Mouse (Mus musculus) small intestine, adult 2 months (tissue): ENCODE measurements around the gene Grip2. TPM values are rescaled to one million over a fixed set of nuclear protein-coding genes. Genes with fewer than 3 reads are reported as not detected.

Experiments
- H3K27ac ChIP-seq: fragments of 200-500 bp; 2 replicates; pipeline ENCODE4 v1.5.1; 2012; ENCODE audit warnings: low read depth, low read length, control low read depth, inconsistent platforms; ENCODE audit not compliant: insufficient read depth
- H3K27me3 ChIP-seq: fragments of 200-500 bp; 2 replicates; pipeline ENCODE4 v1.6.1; 2012; ENCODE audit warnings: mild to moderate bottlenecking, moderate library complexity, low read length, inconsistent platforms; ENCODE audit not compliant: control insufficient read depth, insufficient read depth
- H3K36me3 ChIP-seq: fragments of 200-500 bp; 2 replicates; pipeline ENCODE4 v1.6.1; 2012; ENCODE audit warnings: mild to moderate bottlenecking, low read length, control low read depth, inconsistent platforms; ENCODE audit not compliant: control insufficient read depth, insufficient read depth
- H3K4me1 ChIP-seq: fragments of 200-500 bp; 2 replicates; pipeline ENCODE4 v1.6.1; 2012; ENCODE audit warnings: low read length, inconsistent platforms, mixed read lengths; ENCODE audit not compliant: control insufficient read depth, insufficient read depth, insufficient read length
- H3K4me3 ChIP-seq: fragments of 200-500 bp; 2 replicates; pipeline ENCODE4 v1.5.1; 2012; ENCODE audit warnings: low read depth, mild to moderate bottlenecking, control low read depth, inconsistent platforms, low read length, moderate library complexity
- CTCF ChIP-seq: fragments of 200-500 bp; IDR thresholded peaks from 2 replicates; pipeline ENCODE4 v1.5.1; 2012; ENCODE audit warnings: low read depth, mild to moderate bottlenecking, control low read depth, inconsistent platforms, low read length, moderate library complexity, mixed read lengths; ENCODE audit not compliant: insufficient replicate concordance, insufficient read length; ENCODE audit errors: extremely low read depth
- POLR2A ChIP-seq: fragments of 200-500 bp; IDR thresholded peaks from 2 replicates; pipeline ENCODE4 v1.6.1; 2012; ENCODE audit warnings: low read depth, mild to moderate bottlenecking, control low read depth, inconsistent platforms, low read length, moderate library complexity
- WGBS: fragments of 180-500 bp; shearing (Covaris S2); methylation state at CpG from one replicate; pipeline ENCODE4 v1.1.7; 2018; 5-methylcytosine and 5-hydroxymethylcytosine counted together
- polyA plus RNA-seq: library from polyadenylated mRNA; depleted of rRNA; stranded (reverse); fragments of >200 nt; gene quantifications from 2 replicates; pipeline ENCODE4 v1.2.3, GENCODE M21; 2012; rRNA removed

Grip2 gene
- polyA plus RNA-seq, 1 experiment = 0.82 TPM

DNA sequence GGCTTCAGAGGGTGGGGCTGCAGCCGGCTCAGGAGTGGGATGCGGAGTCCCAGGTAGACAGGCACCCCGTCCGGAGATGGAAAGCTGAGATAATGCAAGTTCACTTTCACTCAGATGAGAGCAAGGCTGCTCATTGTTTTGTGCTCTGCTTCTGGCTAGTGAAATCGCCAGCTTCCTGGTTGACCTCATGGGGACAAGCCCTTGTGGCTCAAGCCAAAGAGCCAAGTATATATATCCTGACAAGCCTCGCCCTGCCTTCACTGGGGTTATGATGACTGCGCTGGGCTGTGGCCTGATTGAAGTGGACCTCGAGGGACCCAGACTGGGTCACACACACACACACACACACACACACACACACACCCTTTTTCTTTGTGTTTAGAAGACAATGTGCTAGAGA, 112.0 kb downstream of the Grip2 start:
- TF ChIP-seq POLR2A (no peak), CTCF (no peak)
- H3K27me3 ChIP-seq = no peaks in the 10 kb centered on the region
- H3K4me3 ChIP-seq = no peak overlapping the region
- no peak overlapping the region for H3K27ac ChIP-seq
- 67% methylated on average over 8 of the region's 8 CpGs for WGBS
- H3K36me3 ChIP-seq = peaks cover 50% of the 10 kb centered on the region
- peaks cover 24% of the 10 kb centered on the region for H3K4me1 ChIP-seq

GRCm38 (mm10) chr6:91713370-91713896, 113.6 kb downstream of the Grip2 start:
- 68% methylated on average over 5 of the region's 5 CpGs for WGBS
- peaks cover 24% of the 10 kb centered on the region for H3K4me1 ChIP-seq
- TF ChIP-seq CTCF (no peak), POLR2A (no peak)

GRCm38 (mm10) chr6:91712855-91713331, 114.2 kb downstream of the Grip2 start:
- no peaks in the 10 kb centered on the region for H3K27me3 ChIP-seq
- peaks cover 41% of the 10 kb centered on the region for H3K36me3 ChIP-seq
- no peak for TF ChIP-seq POLR2A
- no peak for TF ChIP-seq CTCF
- no peak overlapping the region for H3K4me3 ChIP-seq
- 11% methylated on average over 10 of the region's 10 CpGs for WGBS
- H3K4me1 ChIP-seq = peaks cover 27% of the 10 kb centered on the region
- H3K27ac ChIP-seq = peak overlapping the region; percentile 10

More at GRCm38 (mm10) chr6:91713370-91713896, 113.6 kb downstream of the Grip2 start:
- Histone ChIP-seq H3K36me3 (peaks cover 45% of the 10 kb centered on the region), H3K27me3 (no peaks in the 10 kb centered on the region), H3K4me3 (no peak overlapping the region), H3K27ac (peak overlapping the region; percentile 10; the same call in 1 of the 2 replicates)

DNA sequence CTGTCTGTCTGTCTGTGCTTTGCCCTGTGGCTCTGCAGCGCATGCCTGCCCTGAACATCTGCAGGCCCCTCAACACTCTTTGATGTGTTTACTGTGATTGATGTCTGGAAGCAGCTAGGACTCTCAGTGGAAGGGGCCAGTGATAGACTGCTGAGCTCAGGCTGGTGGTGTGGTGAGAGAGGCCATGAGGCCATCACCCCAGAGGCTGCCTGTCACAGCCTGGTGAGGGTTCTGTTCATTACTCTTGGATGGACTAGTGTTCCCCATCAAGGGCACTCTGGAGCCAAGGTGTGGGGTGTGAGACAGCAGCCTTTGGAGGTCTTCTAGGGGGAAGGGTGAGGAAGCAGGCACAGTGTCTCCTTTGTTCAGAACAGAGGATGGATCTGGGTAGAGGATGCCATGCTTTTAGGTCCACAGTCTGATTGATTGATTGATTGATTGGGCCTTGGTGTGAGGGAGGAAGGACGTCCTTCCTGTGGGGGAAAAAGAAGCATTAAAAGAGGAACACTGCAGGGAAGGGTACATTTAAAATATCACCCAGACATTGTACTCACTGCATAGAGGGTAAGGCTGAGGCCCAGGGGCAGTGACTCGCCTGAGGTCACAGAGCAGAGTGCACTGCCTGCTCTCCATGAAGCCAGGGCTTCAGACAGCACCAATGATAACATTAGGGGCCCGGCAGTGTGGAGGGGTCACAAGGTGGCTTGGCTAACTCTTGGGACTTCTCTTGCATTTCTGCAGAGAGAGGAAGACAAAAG, 114.8 kb downstream of the Grip2 start:
- WGBS = 41% methylated on average over 4 of the region's 4 CpGs
- H3K27me3 ChIP-seq = no peaks in the 10 kb centered on the region
- H3K4me1 ChIP-seq = peaks cover 33% of the 10 kb centered on the region
- H3K36me3 ChIP-seq = peaks cover 40% of the 10 kb centered on the region
- TF ChIP-seq POLR2A (no peak), CTCF (no peak)
- H3K4me3 ChIP-seq = no peak overlapping the region
- peak overlapping the region; percentile 6 for H3K27ac ChIP-seq

Other genes starting within 250 kb of the Grip2 start
- 44.0 and 124 TPM in 2 replicates for gene Slc6a6, start 143.2 kb downstream of the Grip2 start, polyA plus RNA-seq
- gene Ccdc174, start 50.8 kb upstream of the Grip2 start, polyA plus RNA-seq = 0.65 and 1.3 TPM in 2 replicates
- gene 4930590J08Rik, start 75.6 kb upstream of the Grip2 start, polyA plus RNA-seq = 0.06 TPM in 1 of 2 replicates, not detected in the other
- 1.4 and 2.9 TPM in 2 replicates for gene Fgd5, start 151.6 kb upstream of the Grip2 start, polyA plus RNA-seq